Mouse (Mus musculus) hindbrain, embryonic 16.5 days (tissue): ENCODE results near the gene Wfdc3. TPM values are rescaled to one million over a fixed set of nuclear protein-coding genes. Genes with fewer than 3 reads are reported as not detected.

Experiments used
- ATAC-seq: fragments of 200-750 bp; cut with Nextera tagmentation; 2 replicates; pipeline ENCODE4 v1.8.0; 2017; ENCODE audit warnings: moderate TSS enrichment, moderate library complexity
- H3K27ac ChIP-seq: fragments of 300-500 bp; sonication (generic); 2 replicates; pipeline ENCODE4 v1.5.1; 2014; ENCODE audit warnings: low read depth, mild to moderate bottlenecking, control low read depth, low read length, moderate library complexity
- H3K27me3 ChIP-seq: fragments of 300-500 bp; sonication (generic); replicated peaks from 2 replicates; pipeline ENCODE4 v1.6.1; 2014; ENCODE audit warnings: low read length; ENCODE audit not compliant: control insufficient read depth, insufficient read depth
- H3K36me3 ChIP-seq: fragments of 300-500 bp; sonication (generic); 2 replicates; pipeline ENCODE4 v1.6.1; 2014; ENCODE audit warnings: mild to moderate bottlenecking, low read length, moderate library complexity, mixed read lengths; ENCODE audit not compliant: control insufficient read depth, insufficient read depth
- H3K4me1 ChIP-seq: fragments of 300-500 bp; sonication (generic); 2 replicates; pipeline ENCODE4 v1.6.1; 2014; ENCODE audit warnings: low read depth, low read length; ENCODE audit not compliant: control insufficient read depth, insufficient read depth
- H3K4me2 ChIP-seq: fragments of 300-500 bp; sonication (generic); 2 replicates; pipeline ENCODE4 v1.6.1; 2014; ENCODE audit warnings: mild to moderate bottlenecking, low read length, control low read depth, moderate library complexity
- H3K4me3 ChIP-seq: fragments of 300-500 bp; sonication (generic); 2 replicates; pipeline ENCODE4 v1.5.1; 2014; ENCODE audit warnings: mild to moderate bottlenecking, low read length, control low read depth, moderate library complexity
- H3K9ac ChIP-seq: fragments of 300-500 bp; sonication (generic); 2 replicates; pipeline ENCODE4 v1.6.1; 2014; ENCODE audit warnings: low read depth, mild to moderate bottlenecking, control low read depth, low read length, moderate library complexity
- H3K9me3 ChIP-seq: fragments of 300-500 bp; sonication (generic); 2 replicates; pipeline ENCODE4 v1.6.1; 2014; ENCODE audit warnings: mild to moderate bottlenecking, low read length, moderate library complexity; ENCODE audit not compliant: control insufficient read depth
- WGBS: fragments of 180-500 bp; shearing (Covaris S2); extraction: QIAGEN DNeasy Blood & Tissue Kit; methylation state at CpG from one replicate; pipeline ENCODE4 v1.1.7; 2014; 5-methylcytosine and 5-hydroxymethylcytosine counted together
- polyA plus RNA-seq: library from polyadenylated mRNA; unstranded; fragments of >200 nt; fragmentation: Nextera tagmentation; extraction: Ambion mirVana; gene quantifications from 2 replicates; pipeline ENCODE4 v1.2.1, GENCODE M21; 2015

Wfdc3 gene
- polyA plus RNA-seq, 1 experiment from 2014 or later = 1.7 TPM

- no peaks in the 10 kb centered on the region for H3K27me3 ChIP-seq
- no peak for ATAC-seq
- no peak overlapping the region for H3K4me3 ChIP-seq
- no peaks in the 10 kb centered on the region for H3K4me1 ChIP-seq
- H3K4me2 ChIP-seq = no peak overlapping the region
- no peak overlapping the region for H3K9ac ChIP-seq
- H3K27ac ChIP-seq = no peak overlapping the region
- no peaks in the 10 kb centered on the region for H3K36me3 ChIP-seq
- no peaks in the 10 kb centered on the region for H3K9me3 ChIP-seq
- 80% methylated on average over 5 of the region's 5 CpGs for WGBS
These were observed 41.5 kb downstream of the Wfdc3 start for GRCm38 (mm10) chr2:164704235-164704634.

- Histone ChIP-seq H3K9ac (no peak overlapping the region), H3K36me3 (no peaks in the 10 kb centered on the region), H3K4me1 (no peaks in the 10 kb centered on the region), H3K27me3 (no peaks in the 10 kb centered on the region), H3K27ac (no peak overlapping the region), H3K4me2 (no peak overlapping the region), H3K9me3 (no peaks in the 10 kb centered on the region), H3K4me3 (no peak overlapping the region)
- ATAC-seq = no peak
- WGBS = 92% methylated on average over 5 of the region's 5 CpGs
These were observed 44.0 kb downstream of the Wfdc3 start for GRCm38 (mm10) chr2:164701761-164702160.

GRCm38 (mm10) chr2:164700959-164701358 is 44.8 kb downstream of the Wfdc3 start:
- no peak overlapping the region for H3K4me3 ChIP-seq
- H3K9ac ChIP-seq = no peak overlapping the region
- H3K4me1 ChIP-seq = no peaks in the 10 kb centered on the region
- no peaks in the 10 kb centered on the region for H3K27me3 ChIP-seq
- WGBS = 85% methylated on average over 5 of the region's 5 CpGs
- no peak for ATAC-seq
- H3K9me3 ChIP-seq = no peaks in the 10 kb centered on the region
- H3K36me3 ChIP-seq = no peaks in the 10 kb centered on the region
- no peak overlapping the region for H3K4me2 ChIP-seq
- H3K27ac ChIP-seq = no peak overlapping the region

- Histone ChIP-seq H3K9ac (no peak within 1 kb of the TSS), H3K4me3 (no peak within 1 kb of the TSS), H3K9me3 (no peaks in the 10 kb centered on the region), H3K4me2 (no peak within 1 kb of the TSS), H3K36me3 (no peaks in the 10 kb centered on the region), H3K27me3 (no peaks in the 10 kb centered on the region), H3K27ac (no peak within 1 kb of the TSS), H3K4me1 (no peaks in the 10 kb centered on the region)
- WGBS = 66% methylated on average over 4 of the region's 4 CpGs
- no peak for ATAC-seq
These were observed 47.5 kb downstream of the Wfdc3 start, which contains the start of gene Spint4 for GRCm38 (mm10) chr2:164698201-164698600. Spint4 (plus strand) TSS chr2:164698501.

- H3K9ac ChIP-seq = no peak within 1 kb of the TSS
- no peak within 1 kb of the TSS for H3K27ac ChIP-seq
- no peak within 1 kb of the TSS for H3K4me3 ChIP-seq
- H3K27me3 ChIP-seq = no peaks in the 10 kb centered on the region
- H3K4me2 ChIP-seq = no peak within 1 kb of the TSS
- no peaks in the 10 kb centered on the region for H3K36me3 ChIP-seq
- ATAC-seq = no peak
- no peaks in the 10 kb centered on the region for H3K4me1 ChIP-seq
- H3K9me3 ChIP-seq = no peaks in the 10 kb centered on the region
- 80% methylated on average over 3 of the region's 3 CpGs for WGBS
These were observed 60.9 kb downstream of the Wfdc3 start, which contains the start of gene Wfdc13 for GRCm38 (mm10) chr2:164684807-164685206. Wfdc13 (plus strand) TSS chr2:164685107.

Other genes starting within 250 kb of the Wfdc3 start
- gene Pigt, start 248.4 kb downstream of the Wfdc3 start, polyA plus RNA-seq = 97.7 and 101 TPM in 2 replicates
- gene Wfdc2, start 183.5 kb downstream of the Wfdc3 start, polyA plus RNA-seq = 2.9 TPM in 2 replicates
- gene Spint3, start 172.5 kb downstream of the Wfdc3 start, polyA plus RNA-seq = not detected in 2 replicates
- 0.20 TPM in 2 replicates for gene Wfdc6a, start 160.5 kb downstream of the Wfdc3 start, polyA plus RNA-seq
- gene Eppin, start 152.3 kb downstream of the Wfdc3 start, polyA plus RNA-seq = not detected in 2 replicates
- not detected in 2 replicates for gene Wfdc6b, start 132.4 kb downstream of the Wfdc3 start, polyA plus RNA-seq
- gene Wfdc8, start 132.3 kb downstream of the Wfdc3 start, polyA plus RNA-seq = not detected in 2 replicates
- not detected in 2 replicates for gene Wfdc16, start 107.1 kb downstream of the Wfdc3 start, polyA plus RNA-seq
- gene Wfdc10, start 89.9 kb downstream of the Wfdc3 start, polyA plus RNA-seq = not detected in 2 replicates
- gene Wfdc9, start 89.3 kb downstream of the Wfdc3 start, polyA plus RNA-seq = not detected in 2 replicates
- gene Wfdc11, start 71.8 kb downstream of the Wfdc3 start, polyA plus RNA-seq = not detected in 2 replicates
- 0.15 TPM in 1 of 2 replicates, not detected in the other for gene Wfdc13, start 60.8 kb downstream of the Wfdc3 start, polyA plus RNA-seq
- gene Spint4, start 47.4 kb downstream of the Wfdc3 start, polyA plus RNA-seq = not detected in 2 replicates
- gene Spint5, start 30.6 kb downstream of the Wfdc3 start, polyA plus RNA-seq = not detected in 2 replicates
- 55.9 and 60.0 TPM in 2 replicates for gene Dnttip1, start 52 bp upstream of the Wfdc3 start, polyA plus RNA-seq
- gene Ube2c, start 24.0 kb upstream of the Wfdc3 start, polyA plus RNA-seq = 69.0 and 75.0 TPM in 2 replicates
- 0.68 and 44.8 TPM in 2 replicates for gene Tnnc2, start 34.0 kb upstream of the Wfdc3 start, polyA plus RNA-seq
- 45.3 and 47.5 TPM in 2 replicates for gene Snx21, start 39.9 kb upstream of the Wfdc3 start, polyA plus RNA-seq
- gene Acot8, start 59.0 kb upstream of the Wfdc3 start, polyA plus RNA-seq = 22.2 TPM in 2 replicates
- 16.4 and 17.1 TPM in 2 replicates for gene Zswim3, start 59.2 kb upstream of the Wfdc3 start, polyA plus RNA-seq
- gene Zswim1, start 76.8 kb upstream of the Wfdc3 start, polyA plus RNA-seq = 26.1 and 32.7 TPM in 2 replicates
- gene Spata25, start 82.6 kb upstream of the Wfdc3 start, polyA plus RNA-seq = not detected in 2 replicates
- 108 and 114 TPM in 2 replicates for gene Ctsa, start 86.9 kb upstream of the Wfdc3 start, polyA plus RNA-seq
- 6.7 and 7.8 TPM in 2 replicates for gene Neurl2, start 87.5 kb upstream of the Wfdc3 start, polyA plus RNA-seq
- gene Pltp, start 111.8 kb upstream of the Wfdc3 start, polyA plus RNA-seq = 127 and 140 TPM in 2 replicates
- gene Pcif1, start 133.4 kb upstream of the Wfdc3 start, polyA plus RNA-seq = 71.3 and 77.6 TPM in 2 replicates
- 13.4 and 17.1 TPM in 2 replicates for gene Zfp335, start 165.8 kb upstream of the Wfdc3 start, polyA plus RNA-seq
- 22.5 and 29.3 TPM in 2 replicates for gene Mmp9, start 194.8 kb upstream of the Wfdc3 start, polyA plus RNA-seq
- gene Slc12a5, start 214.9 kb upstream of the Wfdc3 start, polyA plus RNA-seq = 52.7 and 54.9 TPM in 2 replicates